Mouse (Mus musculus): ENCODE measurements around the gene Ttyh3. TPM values are rescaled to one million over a fixed set of nuclear protein-coding genes. Genes with fewer than 3 reads are reported as not detected.

Gene Ttyh3
- polyA plus RNA-seq, 1 experiment from 2014 or later = 62.6 TPM

DNA sequence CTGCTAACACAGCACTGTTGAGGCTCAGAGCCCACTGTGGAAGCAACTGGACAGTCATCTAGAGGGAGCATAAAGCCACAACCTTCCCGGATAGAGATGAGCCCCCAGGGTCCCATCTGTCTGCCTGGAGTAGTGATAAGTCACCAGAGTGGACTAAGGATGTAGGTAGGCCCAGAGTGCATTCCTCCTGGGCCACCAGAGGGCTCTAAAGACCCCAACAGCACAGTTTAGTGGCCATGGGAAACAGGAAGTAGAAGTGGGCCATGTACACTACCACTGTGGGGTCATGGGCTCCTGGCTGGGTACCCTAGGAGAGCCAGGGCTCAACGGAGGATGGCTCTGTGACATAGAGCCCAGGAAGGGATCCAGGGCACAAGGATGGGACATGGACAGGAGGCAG lies 8.0 kb downstream of the Ttyh3 start:
- WGBS = 69% methylated on average over 2 of the region's 2 CpGs
- Histone ChIP-seq H3K4me2 (replicated peaks) (peak overlapping the region; percentile 43), H3K4me1 (peaks cover 52% of the 10 kb centered on the region), H3K4me3 (no peak overlapping the region), H3K9ac (no peak overlapping the region), H3K36me3 (peaks cover 63% of the 10 kb centered on the region), H3K9me3 (no peaks in the 10 kb centered on the region), H3K27ac (peak overlapping the region; percentile 91), H3K27me3 (no peaks in the 10 kb centered on the region)
- ATAC-seq (ENCODE audit: insufficient number of reproducible peaks, insufficient read depth, low FRiP score, low TSS enrichment) = 0 out of 2 replicates have a peak, but pooled peaks have one; percentile 8

DNA sequence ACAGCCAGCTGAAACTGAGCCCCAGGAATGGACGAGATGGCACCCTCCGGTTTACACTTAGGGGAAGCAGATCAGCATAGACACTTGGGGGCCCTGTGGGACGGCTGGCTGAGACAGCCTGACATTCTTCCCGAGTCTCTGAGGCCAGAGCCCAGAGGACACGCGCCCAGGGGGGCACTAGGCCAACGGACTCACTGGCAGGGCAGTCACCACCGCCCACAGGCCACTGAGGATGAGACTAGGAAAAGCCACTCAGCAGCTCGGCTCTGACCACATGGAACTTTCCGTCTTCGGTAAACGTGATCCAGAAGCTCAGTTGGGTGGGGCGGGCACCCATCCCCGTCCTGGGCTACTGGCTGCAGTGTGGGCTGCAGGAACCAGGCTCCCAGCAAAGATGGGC lies 9.0 kb downstream of the Ttyh3 start:
- Histone ChIP-seq H3K36me3 (peaks cover 63% of the 10 kb centered on the region), H3K4me2 (replicated peaks) (no peak overlapping the region), H3K27ac (peak overlapping the region; percentile 91; the same call in 1 of the 2 replicates), H3K9ac (no peak overlapping the region), H3K27me3 (no peaks in the 10 kb centered on the region), H3K4me3 (no peak overlapping the region), H3K9me3 (no peaks in the 10 kb centered on the region), H3K4me1 (peaks cover 42% of the 10 kb centered on the region)
- WGBS = 78% methylated on average over 14 of the region's 14 CpGs
- ATAC-seq (ENCODE audit: insufficient number of reproducible peaks, insufficient read depth, low FRiP score, low TSS enrichment) = no peak

DNA sequence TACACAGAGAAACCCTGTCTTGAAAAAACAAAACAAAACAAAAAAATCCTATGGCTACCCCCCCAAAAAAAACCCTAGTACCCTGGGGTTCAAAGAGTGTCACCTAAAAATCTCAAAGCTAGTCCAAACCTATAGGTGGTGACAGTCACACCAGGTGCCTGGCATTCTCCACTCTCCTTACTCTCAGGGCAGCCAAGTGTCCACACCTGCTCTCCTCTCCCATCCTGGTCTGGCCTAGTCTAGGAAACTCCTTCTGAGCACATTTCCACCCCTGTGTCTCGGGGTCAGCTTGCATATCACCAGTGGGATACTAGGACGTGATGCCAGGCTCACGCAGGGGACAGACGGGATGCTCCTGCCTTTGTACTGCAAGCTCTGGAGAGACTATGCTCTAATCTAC lies 9.5 kb downstream of the Ttyh3 start:
- 86% methylated on average over 4 of the region's 4 CpGs for WGBS
- peaks cover 39% of the 10 kb centered on the region for H3K4me1 ChIP-seq
- H3K27me3 ChIP-seq = no peaks in the 10 kb centered on the region
- peaks cover 63% of the 10 kb centered on the region for H3K36me3 ChIP-seq
- no peak overlapping the region for H3K4me3 ChIP-seq
- no peak overlapping the region for H3K4me2 ChIP-seq (replicated peaks)
- 0 out of 2 replicates have a peak overlapping the region, but pooled peaks have one; percentile 91 for H3K27ac ChIP-seq
- no peak for ATAC-seq (ENCODE audit: insufficient number of reproducible peaks, insufficient read depth, low FRiP score, low TSS enrichment)
- H3K9ac ChIP-seq = no peak overlapping the region
- H3K9me3 ChIP-seq = no peaks in the 10 kb centered on the region

DNA sequence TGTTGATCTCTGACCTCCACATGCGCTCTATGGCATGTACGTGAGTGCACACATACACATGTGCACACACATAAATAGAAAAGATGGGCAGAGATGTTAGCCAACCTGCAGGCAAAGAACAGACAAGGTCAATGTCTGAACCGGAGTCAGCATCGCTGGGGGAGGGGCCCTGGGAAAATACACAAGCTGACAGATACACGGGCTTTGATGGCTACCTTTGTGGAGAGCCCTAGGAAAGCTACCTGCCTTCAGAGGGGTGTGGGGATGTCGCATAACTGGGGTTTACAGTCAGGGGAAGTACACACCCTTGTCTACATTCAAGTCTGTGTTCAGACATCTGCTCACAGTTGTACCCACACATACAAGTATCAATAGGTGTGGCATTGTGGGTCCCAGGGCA lies 10.3 kb downstream of the Ttyh3 start:
- H3K4me1 ChIP-seq = peaks cover 35% of the 10 kb centered on the region
- WGBS = 93% methylated on average over 6 of the region's 6 CpGs
- no peaks in the 10 kb centered on the region for H3K27me3 ChIP-seq
- H3K9ac ChIP-seq = no peak overlapping the region
- ATAC-seq (ENCODE audit: insufficient number of reproducible peaks, insufficient read depth, low FRiP score, low TSS enrichment) = no peak
- H3K4me3 ChIP-seq = no peak overlapping the region
- H3K36me3 ChIP-seq = peaks cover 63% of the 10 kb centered on the region
- no peak overlapping the region for H3K27ac ChIP-seq
- H3K4me2 ChIP-seq (replicated peaks) = no peak overlapping the region
- H3K9me3 ChIP-seq = no peaks in the 10 kb centered on the region

DNA sequence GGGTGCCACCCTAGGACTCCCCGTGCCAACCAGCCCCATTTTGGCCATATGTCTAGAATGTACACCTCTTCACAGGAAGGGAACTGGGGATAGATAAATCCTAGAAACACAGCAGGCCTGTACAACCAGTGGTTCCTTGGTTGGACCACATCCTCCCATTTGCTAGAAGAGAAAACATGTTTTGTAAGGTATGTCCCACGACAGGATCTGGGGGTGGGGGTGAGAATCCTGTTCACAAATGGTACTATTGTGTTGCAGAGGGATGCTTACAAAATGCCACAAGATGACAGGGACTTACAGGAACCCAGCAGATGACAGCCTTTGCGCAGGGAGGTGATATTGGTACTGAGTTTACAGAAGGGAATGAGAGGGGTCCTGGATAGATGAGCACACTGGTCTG lies 10.8 kb downstream of the Ttyh3 start:
- Histone ChIP-seq H3K27me3 (no peaks in the 10 kb centered on the region), H3K27ac (0 out of 2 replicates have a peak overlapping the region, but pooled peaks have one; percentile 61), H3K4me2 (replicated peaks) (no peak overlapping the region), H3K9ac (no peak overlapping the region), H3K36me3 (peaks cover 68% of the 10 kb centered on the region), H3K4me1 (peaks cover 31% of the 10 kb centered on the region), H3K9me3 (no peaks in the 10 kb centered on the region), H3K4me3 (no peak overlapping the region)
- ATAC-seq (ENCODE audit: insufficient number of reproducible peaks, insufficient read depth, low FRiP score, low TSS enrichment) = no peak
- 89% methylated on average over 3 of the region's 3 CpGs for WGBS

DNA sequence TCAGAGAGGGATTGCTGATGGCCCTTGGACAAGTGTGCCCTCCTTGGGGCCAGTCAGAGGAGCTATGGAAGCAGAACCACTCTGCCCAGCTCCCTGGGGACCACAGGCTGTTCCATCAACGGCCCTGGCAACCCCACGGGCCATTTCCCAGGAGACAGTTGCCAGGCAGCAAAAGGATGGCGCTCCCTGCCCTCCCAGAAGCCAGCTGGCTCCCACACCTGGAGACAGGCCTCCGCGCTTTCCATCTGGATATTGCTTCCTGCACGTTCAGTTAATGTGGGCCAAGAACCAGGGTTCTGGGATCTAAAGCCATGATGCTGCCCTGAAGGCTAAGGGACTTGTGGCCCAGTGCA lies 11.8 kb downstream of the Ttyh3 start:
- 91% methylated on average over 6 of the region's 6 CpGs for WGBS
- Histone ChIP-seq H3K27me3 (no peaks in the 10 kb centered on the region), H3K4me1 (peaks cover 21% of the 10 kb centered on the region), H3K27ac (peak overlapping the region; percentile 61), H3K36me3 (peaks cover 78% of the 10 kb centered on the region), H3K9me3 (no peaks in the 10 kb centered on the region), H3K4me3 (no peak overlapping the region), H3K9ac (no peak overlapping the region), H3K4me2 (replicated peaks) (no peak overlapping the region)
- ATAC-seq (ENCODE audit: insufficient number of reproducible peaks, insufficient read depth, low FRiP score, low TSS enrichment) = no peak

DNA sequence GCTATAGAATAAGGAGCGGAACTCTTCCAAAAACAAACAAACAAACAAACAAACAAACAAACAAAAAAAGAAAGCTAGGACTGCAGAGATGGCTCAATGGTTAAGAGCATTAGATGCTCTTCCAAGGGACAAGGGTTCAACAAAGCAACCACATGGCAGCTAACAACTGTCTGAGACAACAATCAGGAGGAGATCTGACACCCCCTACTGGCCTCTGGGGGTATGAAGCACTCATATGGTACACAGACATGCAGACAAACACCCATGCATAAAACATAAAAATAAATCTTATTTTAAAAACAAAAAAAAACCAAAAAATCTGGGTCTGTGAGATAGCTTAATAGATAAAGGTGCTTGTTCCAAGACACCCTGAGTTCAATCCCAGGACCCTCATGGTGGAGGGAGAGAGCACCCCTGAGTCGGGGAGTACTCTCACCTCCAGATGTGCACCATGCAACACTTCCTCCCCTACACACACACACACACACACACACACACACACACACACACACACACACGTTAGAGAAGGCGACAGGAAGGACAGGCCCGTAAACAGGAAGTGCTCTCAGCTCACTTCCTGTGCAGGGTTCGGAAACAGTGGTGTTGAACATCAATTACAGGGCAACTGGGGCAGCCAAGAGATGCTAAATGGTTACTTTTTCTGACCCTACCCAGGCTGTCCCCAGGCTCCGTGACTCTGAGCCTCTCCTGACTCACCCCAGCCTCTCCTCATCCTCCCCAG lies 12.3 kb downstream of the Ttyh3 start:
- Histone ChIP-seq H3K4me3 (no peak overlapping the region), H3K9me3 (no peaks in the 10 kb centered on the region), H3K9ac (no peak overlapping the region), H3K36me3 (peaks cover 83% of the 10 kb centered on the region), H3K27me3 (no peaks in the 10 kb centered on the region), H3K4me2 (replicated peaks) (no peak overlapping the region), H3K4me1 (peaks cover 16% of the 10 kb centered on the region), H3K27ac (no peak overlapping the region; the same call in 1 of the 2 replicates)
- ATAC-seq (ENCODE audit: insufficient number of reproducible peaks, insufficient read depth, low FRiP score, low TSS enrichment) = no peak
- WGBS = 85% methylated on average over 7 of the region's 7 CpGs

DNA sequence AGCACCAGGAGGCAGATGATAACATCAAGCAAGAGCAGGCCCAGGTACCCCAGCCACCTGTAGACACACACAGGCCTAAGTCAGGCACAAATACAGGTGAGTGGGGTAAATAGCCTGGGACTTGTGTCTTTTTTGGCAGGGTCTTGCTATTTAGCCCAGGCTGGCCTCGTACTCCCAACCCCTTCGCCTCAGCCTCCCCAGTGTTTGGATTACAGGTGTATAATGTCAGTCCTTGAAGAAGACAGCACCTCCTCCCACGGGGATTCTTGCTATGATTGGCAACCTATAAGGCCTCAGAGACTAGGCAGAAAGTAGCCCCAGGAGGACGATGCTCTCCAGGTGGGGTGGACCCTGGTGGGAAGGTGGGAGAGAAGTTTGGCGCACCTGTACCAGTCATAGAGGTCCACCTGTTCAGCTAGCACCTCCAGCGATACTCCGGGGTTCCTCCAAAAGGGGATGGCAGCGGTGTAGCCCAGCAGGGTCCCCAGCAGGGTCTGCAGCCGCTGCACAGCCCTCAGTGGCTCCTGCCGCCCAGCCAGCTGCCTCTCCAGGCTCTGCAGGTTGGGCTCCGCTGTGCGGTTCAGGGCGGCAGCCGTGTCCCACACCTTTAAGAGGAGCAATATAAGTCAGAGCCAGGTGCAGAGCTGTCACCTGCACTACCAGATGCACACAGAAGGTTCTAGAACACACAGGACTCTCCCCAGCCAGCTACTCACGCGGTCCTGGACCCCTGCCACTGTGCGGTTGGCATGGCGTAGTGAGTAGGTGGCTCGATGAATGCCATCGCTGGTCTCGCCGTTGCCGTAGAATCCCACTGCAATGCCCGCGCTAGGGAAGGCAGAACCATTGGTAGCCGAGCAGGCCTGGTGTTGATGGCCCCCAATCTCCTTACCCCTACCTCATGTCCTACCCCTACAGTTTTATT lies 13.8 kb downstream of the Ttyh3 start:
- H3K4me1 ChIP-seq = peaks cover 1% of the 10 kb centered on the region
- H3K4me2 ChIP-seq (replicated peaks) = no peak overlapping the region
- H3K4me3 ChIP-seq = no peak overlapping the region
- no peak overlapping the region for H3K9ac ChIP-seq
- WGBS = 95% methylated on average over 26 of the region's 26 CpGs
- peaks cover 95% of the 10 kb centered on the region for H3K36me3 ChIP-seq
- H3K27me3 ChIP-seq = no peaks in the 10 kb centered on the region
- ATAC-seq (ENCODE audit: insufficient number of reproducible peaks, insufficient read depth, low FRiP score, low TSS enrichment) = no peak
- H3K27ac ChIP-seq = no peak overlapping the region
- H3K9me3 ChIP-seq = no peaks in the 10 kb centered on the region

DNA sequence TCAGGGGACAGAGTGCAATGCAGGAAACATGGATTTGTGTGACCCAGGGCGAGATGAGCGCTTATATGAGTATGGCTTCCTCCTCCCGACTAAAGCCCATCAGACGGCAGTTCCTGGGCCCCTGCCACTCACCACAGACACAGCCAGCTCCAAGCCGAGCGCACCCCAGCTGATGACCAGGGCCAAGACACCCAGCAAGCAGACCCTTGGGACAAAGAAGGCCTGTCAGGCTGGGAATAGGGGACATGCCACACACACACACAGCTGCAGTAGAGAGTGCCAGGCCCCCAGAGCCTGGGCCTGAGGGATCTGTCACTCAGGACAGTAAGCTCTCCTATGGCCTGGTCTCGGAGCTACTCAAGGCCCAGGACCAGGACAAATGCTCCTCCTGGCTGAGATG lies 15.4 kb downstream of the Ttyh3 start:
- peaks cover 98% of the 10 kb centered on the region for H3K36me3 ChIP-seq
- WGBS = 87% methylated on average over 7 of the region's 7 CpGs
- ATAC-seq (ENCODE audit: insufficient number of reproducible peaks, insufficient read depth, low FRiP score, low TSS enrichment) = no peak

DNA sequence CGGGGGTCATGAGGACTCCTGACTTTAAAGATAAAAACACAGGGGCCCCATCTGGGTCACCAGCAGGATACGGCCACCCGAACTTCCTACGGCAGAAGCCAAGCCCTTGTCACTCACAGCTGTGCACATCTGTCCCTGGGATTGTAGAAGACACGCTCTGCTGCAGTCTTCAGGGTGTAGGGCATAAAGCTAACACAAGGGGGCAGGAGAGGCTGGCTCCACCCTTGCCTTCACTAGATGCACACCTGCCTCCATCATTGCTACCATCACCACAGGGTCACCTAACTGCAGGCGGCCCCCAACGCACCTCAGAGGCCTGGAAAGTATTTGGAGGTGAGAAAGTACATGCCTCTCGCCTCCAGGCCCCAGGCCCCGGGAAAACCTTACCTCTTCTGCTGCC lies 19.8 kb downstream of the Ttyh3 start:
- WGBS = 94% methylated on average over 9 of the region's 9 CpGs
- H3K4me1 ChIP-seq = no peaks in the 10 kb centered on the region
- ATAC-seq (ENCODE audit: insufficient number of reproducible peaks, insufficient read depth, low FRiP score, low TSS enrichment) = no peak
- peaks cover 99% of the 10 kb centered on the region for H3K36me3 ChIP-seq
- no peaks in the 10 kb centered on the region for H3K27me3 ChIP-seq
- H3K27ac ChIP-seq = no peak overlapping the region
- H3K9me3 ChIP-seq = 0 out of 2 replicates have a peak, but pooled peaks cover 6% of the 10 kb centered on the region
- H3K4me2 ChIP-seq (replicated peaks) = no peak overlapping the region
- no peak overlapping the region for H3K9ac ChIP-seq
- no peak overlapping the region for H3K4me3 ChIP-seq

More for the DNA sequence above, 15.4 kb downstream of the Ttyh3 start:
- Histone ChIP-seq H3K27me3 (no peaks in the 10 kb centered on the region), H3K4me3 (no peak overlapping the region), H3K4me2 (replicated peaks) (no peak overlapping the region), H3K4me1 (no peaks in the 10 kb centered on the region), H3K9ac (no peak overlapping the region), H3K27ac (no peak overlapping the region), H3K9me3 (no peaks in the 10 kb centered on the region)

DNA sequence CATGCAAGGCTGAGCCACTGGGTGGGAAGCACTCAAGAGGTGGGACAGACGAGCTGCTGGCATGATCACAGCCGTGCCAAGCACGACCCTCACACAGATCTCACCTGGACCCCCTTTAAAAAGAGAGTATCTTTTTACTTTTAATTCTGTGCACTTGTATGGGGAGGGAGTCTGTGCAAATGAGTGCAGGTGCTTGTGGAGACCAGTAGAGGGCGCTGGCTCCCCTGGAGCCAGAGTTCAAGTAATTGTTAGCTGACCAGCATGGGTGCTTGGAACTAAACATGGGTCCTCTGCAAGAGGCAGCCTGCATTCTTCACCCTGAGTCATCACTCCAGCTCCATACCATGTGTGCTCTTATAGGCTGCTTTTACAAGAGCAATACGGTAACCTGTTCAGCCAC lies 21.3 kb downstream of the Ttyh3 start:
- Histone ChIP-seq H3K36me3 (peaks cover 99% of the 10 kb centered on the region), H3K27ac (no peak overlapping the region), H3K4me2 (replicated peaks) (no peak overlapping the region), H3K4me1 (no peaks in the 10 kb centered on the region), H3K9ac (no peak overlapping the region), H3K9me3 (0 out of 2 replicates have a peak, but pooled peaks cover 6% of the 10 kb centered on the region), H3K4me3 (no peak overlapping the region), H3K27me3 (no peaks in the 10 kb centered on the region)
- 93% methylated on average over 5 of the region's 5 CpGs for WGBS
- no peak for ATAC-seq (ENCODE audit: insufficient number of reproducible peaks, insufficient read depth, low FRiP score, low TSS enrichment)

DNA sequence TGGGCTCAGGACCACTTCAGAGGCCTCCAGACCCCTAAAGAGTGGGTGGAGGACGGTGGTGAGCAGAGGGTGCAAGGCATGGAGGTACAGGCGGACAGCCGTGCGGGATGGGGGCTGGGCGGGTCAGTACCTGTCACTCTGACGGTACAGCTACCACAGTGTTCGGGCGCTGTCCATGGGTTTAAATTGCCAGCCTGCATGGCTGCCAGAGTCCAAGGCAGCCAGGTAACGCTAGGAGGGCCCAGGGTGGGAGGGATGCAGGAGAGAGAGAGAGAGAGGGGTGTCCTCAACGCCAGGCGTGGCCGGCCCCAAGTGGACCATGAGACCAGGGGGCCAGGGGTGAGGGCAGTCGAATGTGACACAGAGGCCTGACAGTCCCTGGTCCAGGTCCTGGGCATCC lies 23.9 kb downstream of the Ttyh3 start:
- Histone ChIP-seq H3K9ac (no peak overlapping the region), H3K27me3 (no peaks in the 10 kb centered on the region), H3K4me3 (no peak overlapping the region), H3K4me1 (0 out of 2 replicates have a peak, but pooled peaks cover 8% of the 10 kb centered on the region), H3K9me3 (0 out of 2 replicates have a peak, but pooled peaks cover 6% of the 10 kb centered on the region), H3K36me3 (peaks cover 88% of the 10 kb centered on the region), H3K27ac (no peak overlapping the region), H3K4me2 (replicated peaks) (no peak overlapping the region)
- no peak for ATAC-seq (ENCODE audit: insufficient number of reproducible peaks, insufficient read depth, low FRiP score, low TSS enrichment)
- 92% methylated on average over 13 of the region's 13 CpGs for WGBS
